Mouse (Mus musculus) hindbrain, embryonic 16.5 days (tissue): ENCODE measurements at regions not wholly inside any gene's neighbourhood (a gene's known extent, or its start where the extent isn't known, plus 50 kb on each side); places are given as distances from the start of the nearest gene placed in this dataset.
"Not testable (repeated sequence)": the region's sequence is repeated elsewhere in the genome, so short reads cannot be mapped to it uniquely, and the experiment has no call there.

ENCODE experiments used
- ATAC-seq: fragments of 200-750 bp; cut with Nextera tagmentation; 2 replicates; pipeline ENCODE4 v1.8.0; 2017; ENCODE audit warnings: moderate TSS enrichment, moderate library complexity
- H3K27ac ChIP-seq: fragments of 300-500 bp; sonication (generic); 2 replicates; pipeline ENCODE4 v1.5.1; 2014; ENCODE audit warnings: low read depth, mild to moderate bottlenecking, control low read depth, low read length, moderate library complexity
- H3K27me3 ChIP-seq: fragments of 300-500 bp; sonication (generic); replicated peaks from 2 replicates; pipeline ENCODE4 v1.6.1; 2014; ENCODE audit warnings: low read length; ENCODE audit not compliant: control insufficient read depth, insufficient read depth
- H3K36me3 ChIP-seq: fragments of 300-500 bp; sonication (generic); 2 replicates; pipeline ENCODE4 v1.6.1; 2014; ENCODE audit warnings: mild to moderate bottlenecking, low read length, moderate library complexity, mixed read lengths; ENCODE audit not compliant: control insufficient read depth, insufficient read depth
- H3K4me1 ChIP-seq: fragments of 300-500 bp; sonication (generic); 2 replicates; pipeline ENCODE4 v1.6.1; 2014; ENCODE audit warnings: low read depth, low read length; ENCODE audit not compliant: control insufficient read depth, insufficient read depth
- H3K4me2 ChIP-seq: fragments of 300-500 bp; sonication (generic); 2 replicates; pipeline ENCODE4 v1.6.1; 2014; ENCODE audit warnings: mild to moderate bottlenecking, low read length, control low read depth, moderate library complexity
- H3K4me3 ChIP-seq: fragments of 300-500 bp; sonication (generic); 2 replicates; pipeline ENCODE4 v1.5.1; 2014; ENCODE audit warnings: mild to moderate bottlenecking, low read length, control low read depth, moderate library complexity
- H3K9ac ChIP-seq: fragments of 300-500 bp; sonication (generic); 2 replicates; pipeline ENCODE4 v1.6.1; 2014; ENCODE audit warnings: low read depth, mild to moderate bottlenecking, control low read depth, low read length, moderate library complexity
- H3K9me3 ChIP-seq: fragments of 300-500 bp; sonication (generic); 2 replicates; pipeline ENCODE4 v1.6.1; 2014; ENCODE audit warnings: mild to moderate bottlenecking, low read length, moderate library complexity; ENCODE audit not compliant: control insufficient read depth
- WGBS: fragments of 180-500 bp; shearing (Covaris S2); extraction: QIAGEN DNeasy Blood & Tissue Kit; methylation state at CpG from one replicate; pipeline ENCODE4 v1.1.7; 2014; 5-methylcytosine and 5-hydroxymethylcytosine counted together

DNA sequence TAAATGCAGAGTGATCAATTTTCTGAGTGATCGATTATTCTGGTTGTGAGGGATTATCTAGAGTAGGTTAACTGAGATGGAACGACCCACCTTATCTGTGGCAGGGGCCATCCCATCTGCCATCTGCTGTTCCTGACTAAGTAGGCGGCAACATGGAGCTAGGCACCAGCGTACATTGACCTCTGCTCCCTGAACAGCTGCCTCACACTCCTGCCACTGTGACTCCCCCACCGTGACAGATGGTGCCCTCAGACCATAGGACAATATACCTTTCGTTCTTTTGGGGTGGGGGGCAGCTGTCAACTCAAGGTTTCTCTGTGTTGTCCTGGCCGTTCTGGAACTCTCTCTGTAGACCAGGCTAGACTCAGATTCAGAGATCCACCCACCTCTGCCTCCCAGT is 262.7 kb downstream of the Prex1 start:
- Histone ChIP-seq H3K36me3 (no peaks in the 10 kb centered on the region), H3K9me3 (no peaks in the 10 kb centered on the region), H3K4me1 (peaks cover 19% of the 10 kb centered on the region), H3K27ac (no peak overlapping the region), H3K4me2 (no peak overlapping the region), H3K9ac (no peak overlapping the region), H3K4me3 (no peak overlapping the region), H3K27me3 (no peaks in the 10 kb centered on the region; the same call in 1 of the 2 replicates)
- ATAC-seq: no peak
- 64% methylated on average over 7 of the region's 7 CpGs for WGBS

DNA sequence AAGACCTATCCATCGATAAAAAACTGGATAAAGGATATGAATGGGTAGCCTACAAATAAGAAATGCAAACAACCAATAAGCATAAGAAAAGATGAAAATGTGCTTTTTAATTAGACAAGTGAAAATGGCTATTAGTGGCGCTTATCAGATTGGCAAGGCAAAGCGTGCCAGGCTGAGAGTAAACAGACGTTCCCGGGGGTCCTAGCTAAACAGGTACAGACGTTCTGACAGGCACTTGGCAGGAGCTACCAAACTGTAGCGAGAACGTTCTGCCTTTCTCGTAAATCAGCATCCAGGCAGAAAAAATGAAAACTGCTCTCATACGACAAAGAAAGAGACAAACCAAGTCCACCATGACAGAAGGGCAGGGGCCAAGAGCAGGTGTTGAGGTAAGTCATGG is 263.3 kb downstream of the Prex1 start:
- H3K9me3 ChIP-seq: no peaks in the 10 kb centered on the region
- no peak overlapping the region for H3K4me2 ChIP-seq
- H3K4me3 ChIP-seq: no peak overlapping the region
- H3K36me3 ChIP-seq: no peaks in the 10 kb centered on the region
- 47% methylated on average over 10 of the region's 10 CpGs for WGBS
- no peak for ATAC-seq
- no peaks in the 10 kb centered on the region; the same call in 1 of the 2 replicates for H3K27me3 ChIP-seq
- H3K27ac ChIP-seq: no peak overlapping the region
- peaks cover 19% of the 10 kb centered on the region for H3K4me1 ChIP-seq
- H3K9ac ChIP-seq: no peak overlapping the region

DNA sequence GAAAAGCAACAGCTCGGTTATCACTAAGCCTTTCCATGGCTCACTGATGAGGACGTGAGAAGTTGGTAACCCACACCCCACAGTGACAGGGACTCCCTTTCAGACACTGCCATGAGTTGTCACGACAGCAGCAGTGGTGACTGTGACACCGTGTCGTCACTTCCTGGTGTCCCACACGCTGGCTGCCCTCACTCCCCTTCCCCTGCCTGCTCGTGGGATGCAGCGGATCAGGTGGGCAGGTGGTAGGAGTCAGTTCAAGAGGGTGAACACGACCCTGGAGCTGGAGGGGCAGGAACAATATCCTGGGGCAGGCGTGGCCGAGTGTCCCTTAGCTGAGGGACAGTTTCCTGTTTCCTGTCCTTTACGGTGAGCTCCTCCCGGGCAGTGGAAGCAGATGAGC is 264.9 kb downstream of the Prex1 start:
- no peak overlapping the region for H3K9ac ChIP-seq
- H3K36me3 ChIP-seq: no peaks in the 10 kb centered on the region
- H3K9me3 ChIP-seq: no peaks in the 10 kb centered on the region
- WGBS: 62% methylated on average over 13 of the region's 13 CpGs
- peaks cover 3% of the 10 kb centered on the region; the same call in 1 of the 2 replicates for H3K27me3 ChIP-seq
- H3K4me1 ChIP-seq: peaks cover 24% of the 10 kb centered on the region
- ATAC-seq: no peak
- H3K4me3 ChIP-seq: no peak overlapping the region
- no peak overlapping the region for H3K4me2 ChIP-seq
- no peak overlapping the region for H3K27ac ChIP-seq

DNA sequence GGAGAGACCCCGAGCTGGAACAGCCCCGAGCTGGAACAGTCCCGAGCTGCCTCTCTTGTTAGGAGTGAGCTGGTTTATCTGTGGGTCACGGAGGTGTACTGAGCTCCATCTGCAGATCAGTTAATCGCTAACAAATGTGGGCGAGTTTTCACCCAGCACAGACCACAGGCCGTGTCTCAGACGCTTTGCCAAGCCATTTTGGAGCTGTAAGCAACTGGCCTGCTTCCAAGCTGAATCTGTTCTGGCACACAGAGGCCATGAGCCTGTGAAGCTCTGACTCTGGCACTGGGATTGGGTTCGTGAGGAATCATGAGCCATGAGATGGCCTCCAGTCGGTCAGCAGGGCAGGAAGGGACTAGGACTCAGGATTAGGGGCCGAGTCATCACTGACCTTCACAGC is 265.5 kb downstream of the Prex1 start:
- H3K27ac ChIP-seq: peak overlapping the region; percentile 48; the same call in 1 of the 2 replicates
- peaks cover 29% of the 10 kb centered on the region for H3K4me1 ChIP-seq
- H3K4me3 ChIP-seq: no peak overlapping the region
- no peaks in the 10 kb centered on the region for H3K36me3 ChIP-seq
- H3K27me3 ChIP-seq: peaks cover 3% of the 10 kb centered on the region; the same call in 1 of the 2 replicates
- H3K9ac ChIP-seq: 0 out of 2 replicates have a peak overlapping the region, but pooled peaks have one; percentile 23
- ATAC-seq: peak; percentile 68
- H3K4me2 ChIP-seq: no peak overlapping the region
- 37% methylated on average over 11 of the region's 11 CpGs for WGBS
- H3K9me3 ChIP-seq: no peaks in the 10 kb centered on the region

DNA sequence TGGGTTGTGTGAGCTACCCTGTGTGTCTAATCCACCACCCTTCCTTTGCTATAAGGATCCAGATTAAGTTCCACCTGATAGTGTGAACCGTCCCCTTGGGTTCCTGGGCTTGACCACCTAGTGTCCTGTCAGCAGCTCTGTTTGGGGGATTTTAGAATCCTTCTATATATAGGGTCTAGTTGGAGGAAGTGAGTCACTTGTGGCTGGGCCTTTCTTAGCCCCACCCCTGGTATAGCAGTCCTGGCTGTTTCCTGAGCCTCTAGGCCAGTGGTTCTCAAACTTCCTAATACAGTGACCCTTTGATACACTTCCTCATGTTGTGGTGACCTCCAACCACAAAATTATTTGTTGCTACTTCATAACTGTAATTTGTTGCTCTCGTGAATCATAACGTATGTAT is 267.1 kb downstream of the Prex1 start:
- Histone ChIP-seq H3K27me3 (peaks cover 3% of the 10 kb centered on the region; the same call in 1 of the 2 replicates), H3K27ac (no peak overlapping the region), H3K4me2 (no peak overlapping the region), H3K36me3 (no peaks in the 10 kb centered on the region), H3K4me3 (no peak overlapping the region), H3K9me3 (no peaks in the 10 kb centered on the region), H3K4me1 (peaks cover 34% of the 10 kb centered on the region), H3K9ac (no peak overlapping the region)
- ATAC-seq: no peak
- WGBS: 92% methylated on average over 3 of the region's 3 CpGs

DNA sequence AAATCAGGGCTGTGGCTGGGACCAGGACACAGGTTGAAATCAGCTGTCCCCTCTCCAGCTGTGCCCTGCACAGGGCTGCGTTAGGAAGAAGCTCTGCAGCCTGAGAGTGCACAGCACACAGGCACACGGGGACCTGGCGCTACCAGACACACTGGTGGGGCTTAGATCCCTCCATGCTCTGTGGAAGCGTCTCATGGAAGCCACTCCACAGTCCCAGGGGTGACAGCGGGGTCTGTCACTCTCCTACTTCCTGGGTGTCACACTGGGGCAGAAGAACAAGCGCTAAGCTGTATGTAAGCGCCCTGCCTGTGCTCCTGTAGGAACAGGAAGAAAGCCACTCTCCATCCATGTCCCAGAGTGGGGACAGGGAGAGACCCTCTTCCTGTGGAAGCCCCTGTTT is 267.8 kb downstream of the Prex1 start:
- not testable (repeated sequence) for H3K9me3 ChIP-seq, H3K36me3 ChIP-seq, ATAC-seq, H3K4me3 ChIP-seq, H3K4me2 ChIP-seq, H3K27me3 ChIP-seq, H3K9ac ChIP-seq
- peaks cover 34% of the 10 kb centered on the region for H3K4me1 ChIP-seq
- 53% methylated on average over 7 of the region's 7 CpGs for WGBS
- H3K27ac ChIP-seq: peak overlapping the region; percentile 12; the same call in 1 of the 2 replicates

DNA sequence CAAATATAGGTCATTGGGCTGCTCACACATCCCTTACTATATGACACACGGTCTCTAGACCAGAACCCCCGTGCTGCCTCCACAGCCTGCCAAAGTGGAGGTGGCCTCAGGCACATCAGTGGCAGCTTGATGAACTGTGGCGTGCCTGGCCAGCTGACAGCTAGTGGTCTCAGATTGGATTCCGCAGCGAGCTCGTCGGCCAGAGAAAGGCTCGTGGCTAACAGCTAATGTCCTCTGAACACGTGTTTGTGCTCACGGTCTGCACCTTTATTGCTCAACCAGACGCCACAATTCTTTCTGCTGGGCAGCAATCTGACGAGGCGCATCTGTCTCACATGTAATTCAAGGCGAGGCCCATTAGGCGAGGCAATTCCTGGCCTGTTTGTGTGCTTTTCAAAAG is 270.6 kb downstream of the Prex1 start:
- H3K27ac ChIP-seq: peak overlapping the region; percentile 39
- H3K9ac ChIP-seq: 0 out of 2 replicates have a peak overlapping the region, but pooled peaks have one; percentile 31
- H3K36me3 ChIP-seq: no peaks in the 10 kb centered on the region
- peaks cover 21% of the 10 kb centered on the region for H3K4me1 ChIP-seq
- no peak overlapping the region for H3K4me2 ChIP-seq
- ATAC-seq: peak; percentile 64; the same call in 1 of the 2 replicates
- H3K27me3 ChIP-seq: peaks cover 3% of the 10 kb centered on the region; the same call in 1 of the 2 replicates
- H3K4me3 ChIP-seq: no peak overlapping the region
- no peaks in the 10 kb centered on the region for H3K9me3 ChIP-seq
- WGBS: 19% methylated on average over 15 of the region's 15 CpGs

DNA sequence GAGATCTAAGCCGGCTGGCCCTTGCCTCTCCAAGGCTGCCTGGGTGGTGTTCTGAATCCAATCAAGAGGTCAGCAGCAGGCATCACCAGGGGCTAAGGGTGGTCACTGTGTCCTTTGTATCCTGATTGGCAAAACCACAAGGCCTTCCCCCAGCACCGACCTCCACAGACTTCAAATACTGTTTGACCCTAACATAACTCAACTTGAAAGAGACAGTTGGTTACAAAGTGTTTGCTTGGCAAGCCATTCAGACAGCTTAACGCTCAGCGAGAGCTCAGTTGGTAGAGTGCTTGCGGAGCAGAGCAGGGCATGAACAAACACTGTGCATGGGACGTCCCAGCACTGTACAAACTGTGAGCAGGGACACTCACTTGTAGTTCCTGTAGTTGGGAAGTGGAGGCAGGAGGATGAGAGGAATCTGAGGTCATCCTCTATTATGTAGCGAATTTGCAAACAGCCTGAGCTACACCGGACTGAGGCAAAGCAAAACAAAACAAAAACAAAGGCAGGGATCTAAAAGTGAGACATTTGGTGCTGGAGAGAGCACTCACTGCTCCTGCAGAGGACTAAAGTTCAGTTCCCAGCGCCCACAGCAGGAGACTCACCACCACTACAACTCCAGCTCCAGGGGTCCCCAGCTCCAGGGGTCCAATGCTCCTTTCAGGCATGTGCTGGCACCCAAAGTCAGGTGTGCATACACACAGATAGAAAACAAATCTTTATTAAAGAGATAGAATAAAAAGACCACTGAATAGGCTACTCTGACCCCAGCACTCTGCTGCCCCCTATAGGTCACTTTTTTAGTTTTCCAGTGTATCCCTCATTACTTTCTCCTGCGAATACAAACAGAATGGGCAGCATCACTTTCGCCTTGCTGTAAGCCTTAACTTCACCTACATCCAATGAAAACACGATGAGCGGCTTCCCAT is 273.5 kb downstream of the Prex1 start:
- H3K27ac ChIP-seq: no peak overlapping the region; the same call in 1 of the 2 replicates
- H3K9ac ChIP-seq: no peak overlapping the region
- H3K27me3 ChIP-seq: peaks cover 3% of the 10 kb centered on the region; the same call in 1 of the 2 replicates
- WGBS: 51% methylated on average over 13 of the region's 13 CpGs
- peaks cover 16% of the 10 kb centered on the region for H3K4me1 ChIP-seq
- H3K36me3 ChIP-seq: no peaks in the 10 kb centered on the region
- H3K4me3 ChIP-seq: no peak overlapping the region
- ATAC-seq: no peak
- H3K4me2 ChIP-seq: no peak overlapping the region
- H3K9me3 ChIP-seq: no peaks in the 10 kb centered on the region

DNA sequence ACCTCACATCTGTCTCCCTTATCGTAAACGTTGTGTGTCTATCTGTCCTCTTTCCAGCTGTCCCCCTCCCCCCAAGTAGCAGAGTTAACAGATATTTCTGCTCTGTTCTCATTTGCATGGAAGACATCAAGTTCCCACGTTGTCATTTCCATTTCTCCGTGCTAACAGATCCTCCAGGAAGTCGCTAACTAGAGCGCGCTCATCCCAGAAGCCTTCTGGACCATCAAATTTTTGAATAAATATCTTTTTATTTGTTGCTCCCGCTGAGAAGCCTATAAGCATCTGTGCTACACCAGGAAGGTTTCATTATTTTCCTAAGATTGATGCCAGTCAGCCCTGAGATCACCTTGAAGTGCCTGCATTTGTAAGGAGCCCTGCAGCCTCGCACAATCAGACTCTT is 275.4 kb downstream of the Prex1 start:
- Histone ChIP-seq H3K4me3 (no peak overlapping the region), H3K36me3 (no peaks in the 10 kb centered on the region), H3K4me2 (no peak overlapping the region), H3K27me3 (no peaks in the 10 kb centered on the region), H3K9ac (no peak overlapping the region), H3K27ac (no peak overlapping the region), H3K4me1 (peaks cover 18% of the 10 kb centered on the region), H3K9me3 (no peaks in the 10 kb centered on the region)
- no peak for ATAC-seq
- WGBS: 56% methylated on average over 9 of the region's 9 CpGs
